8 mouse cellular contexts compared by ENCODE assay signal in genomic region chr9:120602172-120602838, GRCm38 (mm10). TPM values are rescaled to one million over a fixed set of nuclear protein-coding genes. Genes with fewer than 3 reads are reported as not detected.
DNase-seq lines count a peak whose midpoint lies in the region; ATAC-seq lines count a peak whose summit lies in the region.

No protein-coding gene starts in this region.

- no peak overlapping the region for H3K4me3 ChIP-seq in embryonic facial prominence, embryonic 12.5 days
- H3K4me3 ChIP-seq in midbrain, embryonic 11.5 days (ENCODE audit: low read depth, low read length): no peak overlapping the region

- peak; percentile 19 for DNase-seq in thymus, postnatal 4 days
- DNase-seq in thymus, postnatal 14 days: no peak
- peak; percentile 26 to 35 for DNase-seq in heart, postnatal 14 days
- DNase-seq in kidney, postnatal 4 days: peak; percentile 41 to 50
- DNase-seq in midbrain, embryonic 11.5 days (ENCODE audit: low spot score, missing footprints): no peak
- no peak for DNase-seq in urinary bladder, postnatal 25 days (ENCODE audit: low spot score)

- peak; percentile 68 for ATAC-seq in embryonic facial prominence, embryonic 12.5 days (ENCODE audit: insufficient number of reproducible peaks, insufficient read depth, low FRiP score, low TSS enrichment)
- peak; percentile 46 for ATAC-seq in midbrain, embryonic 11.5 days (ENCODE audit: low FRiP score)
- no peak for ATAC-seq in activated CD4-positive, CD25-positive, alpha-beta regulatory T cell, adult 4 months

- no peaks in the 10 kb centered on the region for H3K36me3 ChIP-seq in embryonic facial prominence, embryonic 12.5 days
- H3K36me3 ChIP-seq in midbrain, embryonic 11.5 days (ENCODE audit: control insufficient read depth, insufficient read depth, low read length): no peaks in the 10 kb centered on the region

- H3K9me3 ChIP-seq in embryonic facial prominence, embryonic 12.5 days: peaks cover 1% of the 10 kb centered on the region; the same call in 1 of the 2 replicates
- H3K9me3 ChIP-seq in midbrain, embryonic 11.5 days (ENCODE audit: control insufficient read depth, low read length): peaks cover under 1% of the 10 kb centered on the region

- peaks cover 26% of the 10 kb centered on the region for H3K4me1 ChIP-seq in embryonic facial prominence, embryonic 12.5 days
- H3K4me1 ChIP-seq in midbrain, embryonic 11.5 days (ENCODE audit: control insufficient read depth, insufficient read depth, low read length): peaks cover 21% of the 10 kb centered on the region

- intact Hi-C loops in heart, postnatal 14 days (cut with DNase I): loop anchor here (1.0 to 10.0 kb wide), 10 partner anchors 90 to 638 kb away; no protein-coding TSS in a partner anchor

- no peak overlapping the region for H3K9ac ChIP-seq in embryonic facial prominence, embryonic 12.5 days
- H3K9ac ChIP-seq in midbrain, embryonic 11.5 days (ENCODE audit: low read length): no peak overlapping the region; the same call in none of the 2 replicates

- peak overlapping the region; percentile 46 for H3K4me2 ChIP-seq in embryonic facial prominence, embryonic 12.5 days (replicated peaks)
- peak overlapping the region; percentile 24; the same call in 1 of the 2 replicates for H3K4me2 ChIP-seq in midbrain, embryonic 11.5 days

- H3K27me3 ChIP-seq in embryonic facial prominence, embryonic 12.5 days: no peaks in the 10 kb centered on the region
- H3K27me3 ChIP-seq in midbrain, embryonic 11.5 days (ENCODE audit: control insufficient read depth, insufficient read depth, low read length): no peaks in the 10 kb centered on the region

- WGBS in embryonic facial prominence, embryonic 12.5 days: 46% methylated on average over 17 of the region's 17 CpGs
- 49% methylated on average over 17 of the region's 17 CpGs for WGBS in midbrain, embryonic 11.5 days

- peak overlapping the region; percentile 86 for H3K27ac ChIP-seq in embryonic facial prominence, embryonic 12.5 days
- no peak overlapping the region for H3K27ac ChIP-seq in midbrain, embryonic 11.5 days (ENCODE audit: low read depth, low read length)

RNA-seq across cellular contexts. Expression of gene Rpl14, which starts 31.1 kb away (rescaled TPM):
- polyA plus RNA-seq in embryonic facial prominence, embryonic 12.5 days (2016; fragmentation: Nextera tagmentation; extraction: Ambion mirVana): 774 and 808 TPM in 2 replicates
- 100 to 1,000 TPM; 270 to 309 TPM for total RNA-seq in heart, postnatal 14 days (2021)
- 871 and 903 TPM in 2 replicates for polyA plus RNA-seq in midbrain, embryonic 11.5 days (2014; fragmentation: Nextera tagmentation; extraction: Ambion mirVana)
- polyA plus RNA-seq in activated CD4-positive, CD25-positive, alpha-beta regulatory T cell, adult 4 months (2017; shearing (Covaris generic)): 1,000 to 10,000 TPM; 2,156 to 2,621 TPM

Comparison
In these comparisons a context has a peak if more than half of its experiments do, and no peak if none do; other contexts are left out.
1. DNase-seq: peak in thymus, postnatal 4 days (single experiment), heart, postnatal 14 days (2 of 2) and kidney, postnatal 4 days (2 of 2); none in thymus, postnatal 14 days (single experiment), midbrain, embryonic 11.5 days (single experiment) and urinary bladder, postnatal 25 days (single experiment).